Mouse (Mus musculus): ENCODE measurements around the gene Mon2. TPM values are rescaled to one million over a fixed set of nuclear protein-coding genes. Genes with fewer than 3 reads are reported as not detected.

Gene Mon2
- polyA plus RNA-seq (2015; fragmentation: Nextera tagmentation; extraction: Ambion mirVana): 24.5 and 29.9 TPM in 2 replicates

GRCm38 (mm10) chr10:123076245-123077023 is at the start of gene Mon2:
Mon2 (minus strand) TSS chr10:123076505.
- Histone ChIP-seq H3K9ac (peak within 1 kb of the TSS; percentile 87), H3K36me3 (no peaks in the 10 kb centered on the region), H3K9me3 (no peaks in the 10 kb centered on the region), H3K27me3 (no peaks in the 10 kb centered on the region), H3K4me3 (peak within 1 kb of the TSS; percentile 92), H3K4me1 (peaks cover 7% of the 10 kb centered on the region), H3K27ac (peak within 1 kb of the TSS; percentile 81), H3K4me2 (peak within 1 kb of the TSS; percentile 64)
- WGBS: under 1% methylated on average over 51 of the region's 58 CpGs
- ATAC-seq (ENCODE audit: insufficient number of reproducible peaks, low FRiP score, low TSS enrichment, low read depth): peak; percentile 97

GRCm38 (mm10) chr10:123120666-123121392 is 44.5 kb upstream of the Mon2 start:
- H3K9me3 ChIP-seq: no peaks in the 10 kb centered on the region
- WGBS: 96% methylated on average over 14 of the region's 14 CpGs

GRCm38 (mm10) chr10:123116861-123117260 is 40.6 kb upstream of the Mon2 start:
- no peaks in the 10 kb centered on the region for H3K9me3 ChIP-seq
- WGBS: 79% methylated on average over 14 of the region's 14 CpGs
- no peak overlapping the region for H3K9ac ChIP-seq
- H3K4me2 ChIP-seq: no peak overlapping the region
- ATAC-seq (ENCODE audit: insufficient number of reproducible peaks, low FRiP score, low TSS enrichment, low read depth): no peak
- H3K36me3 ChIP-seq: peaks cover 62% of the 10 kb centered on the region
- H3K4me3 ChIP-seq: no peak overlapping the region
- H3K27ac ChIP-seq: no peak overlapping the region
- H3K4me1 ChIP-seq: no peaks in the 10 kb centered on the region
- no peaks in the 10 kb centered on the region for H3K27me3 ChIP-seq

More at GRCm38 (mm10) chr10:123120666-123121392, 44.5 kb upstream of the Mon2 start:
- Histone ChIP-seq H3K9ac (no peak overlapping the region), H3K4me2 (no peak overlapping the region), H3K27me3 (no peaks in the 10 kb centered on the region), H3K27ac (no peak overlapping the region), H3K4me3 (no peak overlapping the region), H3K36me3 (peaks cover 72% of the 10 kb centered on the region), H3K4me1 (no peaks in the 10 kb centered on the region)
- ATAC-seq (ENCODE audit: insufficient number of reproducible peaks, low FRiP score, low TSS enrichment, low read depth): no peak

GRCm38 (mm10) chr10:123113466-123113865 is 37.2 kb upstream of the Mon2 start:
- H3K27ac ChIP-seq: no peak overlapping the region
- no peaks in the 10 kb centered on the region for H3K9me3 ChIP-seq
- H3K4me1 ChIP-seq: no peaks in the 10 kb centered on the region
- no peak overlapping the region for H3K9ac ChIP-seq
- 95% methylated on average over 8 of the region's 8 CpGs for WGBS
- H3K4me3 ChIP-seq: no peak overlapping the region
- H3K36me3 ChIP-seq: peaks cover 44% of the 10 kb centered on the region
- H3K4me2 ChIP-seq: no peak overlapping the region
- no peaks in the 10 kb centered on the region for H3K27me3 ChIP-seq
- ATAC-seq (ENCODE audit: insufficient number of reproducible peaks, low FRiP score, low TSS enrichment, low read depth): no peak

GRCm38 (mm10) chr10:123112787-123113168 is 36.5 kb upstream of the Mon2 start:
- 89% methylated on average over 9 of the region's 9 CpGs for WGBS
- Histone ChIP-seq H3K9ac (no peak overlapping the region), H3K36me3 (peaks cover 40% of the 10 kb centered on the region), H3K4me3 (no peak overlapping the region), H3K27me3 (no peaks in the 10 kb centered on the region), H3K4me2 (no peak overlapping the region), H3K9me3 (no peaks in the 10 kb centered on the region), H3K27ac (no peak overlapping the region), H3K4me1 (no peaks in the 10 kb centered on the region)
- ATAC-seq (ENCODE audit: insufficient number of reproducible peaks, low FRiP score, low TSS enrichment, low read depth): no peak

GRCm38 (mm10) chr10:123112056-123112786 is 35.9 kb upstream of the Mon2 start:
- WGBS: 86% methylated on average over 11 of the region's 11 CpGs

GRCm38 (mm10) chr10:123110548-123110947 is 34.2 kb upstream of the Mon2 start:
- ATAC-seq (ENCODE audit: insufficient number of reproducible peaks, low FRiP score, low TSS enrichment, low read depth): no peak
- no peaks in the 10 kb centered on the region for H3K4me1 ChIP-seq
- no peaks in the 10 kb centered on the region for H3K9me3 ChIP-seq
- no peaks in the 10 kb centered on the region for H3K27me3 ChIP-seq
- H3K4me3 ChIP-seq: no peak overlapping the region
- no peak overlapping the region; the same call in 1 of the 2 replicates for H3K27ac ChIP-seq
- no peak overlapping the region for H3K9ac ChIP-seq
- H3K36me3 ChIP-seq: peaks cover 20% of the 10 kb centered on the region
- WGBS: 82% methylated on average over 11 of the region's 11 CpGs
- H3K4me2 ChIP-seq: no peak overlapping the region

More at GRCm38 (mm10) chr10:123112056-123112786, 35.9 kb upstream of the Mon2 start:
- no peak overlapping the region for H3K4me3 ChIP-seq
- H3K4me2 ChIP-seq: no peak overlapping the region
- no peaks in the 10 kb centered on the region for H3K9me3 ChIP-seq
- H3K9ac ChIP-seq: no peak overlapping the region
- H3K27me3 ChIP-seq: no peaks in the 10 kb centered on the region
- H3K36me3 ChIP-seq: peaks cover 37% of the 10 kb centered on the region
- H3K4me1 ChIP-seq: no peaks in the 10 kb centered on the region
- H3K27ac ChIP-seq: no peak overlapping the region
- ATAC-seq (ENCODE audit: insufficient number of reproducible peaks, low FRiP score, low TSS enrichment, low read depth): no peak

- no peak overlapping the region for H3K4me3 ChIP-seq
- H3K27me3 ChIP-seq: no peaks in the 10 kb centered on the region
- 50% methylated on average over 1 of the region's 1 CpGs for WGBS
- H3K9me3 ChIP-seq: no peaks in the 10 kb centered on the region
- no peak overlapping the region for H3K4me2 ChIP-seq
- no peak overlapping the region for H3K9ac ChIP-seq
- H3K4me1 ChIP-seq: no peaks in the 10 kb centered on the region
- ATAC-seq (ENCODE audit: insufficient number of reproducible peaks, low FRiP score, low TSS enrichment, low read depth): no peak
- H3K36me3 ChIP-seq: 0 out of 2 replicates have a peak, but pooled peaks cover 8% of the 10 kb centered on the region
- H3K27ac ChIP-seq: no peak overlapping the region
Measured at GRCm38 (mm10) chr10:123108527-123108926, 32.2 kb upstream of the Mon2 start.

GRCm38 (mm10) chr10:123108121-123108520 is 31.8 kb upstream of the Mon2 start:
- no peaks in the 10 kb centered on the region for H3K27me3 ChIP-seq
- no peaks in the 10 kb centered on the region for H3K9me3 ChIP-seq
- H3K4me1 ChIP-seq: no peaks in the 10 kb centered on the region
- H3K27ac ChIP-seq: no peak overlapping the region
- ATAC-seq (ENCODE audit: insufficient number of reproducible peaks, low FRiP score, low TSS enrichment, low read depth): no peak
- 0 out of 2 replicates have a peak, but pooled peaks cover 8% of the 10 kb centered on the region for H3K36me3 ChIP-seq
- H3K4me2 ChIP-seq: no peak overlapping the region
- no peak overlapping the region for H3K9ac ChIP-seq
- no peak overlapping the region for H3K4me3 ChIP-seq
- WGBS: 65% methylated on average over 5 of the region's 5 CpGs

- Histone ChIP-seq H3K9ac (no peak overlapping the region), H3K9me3 (no peaks in the 10 kb centered on the region), H3K4me2 (no peak overlapping the region), H3K4me1 (no peaks in the 10 kb centered on the region), H3K27ac (no peak overlapping the region), H3K4me3 (no peak overlapping the region), H3K36me3 (no peaks in the 10 kb centered on the region), H3K27me3 (no peaks in the 10 kb centered on the region)
- no peak for ATAC-seq (ENCODE audit: insufficient number of reproducible peaks, low FRiP score, low TSS enrichment, low read depth)
- WGBS: 78% methylated on average over 1 of the region's 1 CpGs
Measured at GRCm38 (mm10) chr10:123101303-123101702, 25.0 kb upstream of the Mon2 start.

GRCm38 (mm10) chr10:123100584-123100983 is 24.3 kb upstream of the Mon2 start:
- WGBS: 66% methylated on average over 2 of the region's 2 CpGs
- Histone ChIP-seq H3K36me3 (no peaks in the 10 kb centered on the region), H3K9ac (no peak overlapping the region), H3K4me2 (no peak overlapping the region), H3K4me1 (no peaks in the 10 kb centered on the region), H3K9me3 (no peaks in the 10 kb centered on the region), H3K4me3 (no peak overlapping the region), H3K27ac (no peak overlapping the region), H3K27me3 (no peaks in the 10 kb centered on the region)
- no peak for ATAC-seq (ENCODE audit: insufficient number of reproducible peaks, low FRiP score, low TSS enrichment, low read depth)

Measured in limb, embryonic 15.5 days (tissue).